Mouse (Mus musculus): ENCODE results near the gene Selenos. TPM values are rescaled to one million over a fixed set of nuclear protein-coding genes. Genes with fewer than 3 reads are reported as not detected.

Gene Selenos
- total RNA-seq, 1 experiment, result 82.1 TPM

- no peak overlapping the region for H3K9ac ChIP-seq (ENCODE audit: insufficient read depth, low read depth, low read length, poor library complexity, severe bottlenecking)
- in situ Hi-C loops (cut with MboI; ENCODE audit: low sequenced_read_pairs in 2 of 2, unreplicated experiment in 2 of 2), result loop anchor here (25.0 kb wide), 2 partner anchors 206 to 556 kb away; no protein-coding TSS in a partner anchor
- no peak overlapping the region for H3K4me3 ChIP-seq (ENCODE audit: insufficient read depth in 1 of 2, low read depth in 1 of 2, low read length in 2 of 2, poor library complexity in 1 of 2, severe bottlenecking in 1 of 2)
- no peak for DNase-seq (ENCODE audit: low read depth, low spot score)
- H3K36me3 ChIP-seq (ENCODE audit: control insufficient read depth, insufficient read depth, low read length, poor library complexity, severe bottlenecking), result no peaks in the 10 kb centered on the region
- no peaks in the 10 kb centered on the region for H3K4me1 ChIP-seq (ENCODE audit: control insufficient read depth in 2 of 2, insufficient read depth in 2 of 2, low read length in 2 of 2, poor library complexity in 1 of 2)
- TF ChIP-seq ZC3H11A (IDR thresholded peaks at IDR 0.05; ENCODE audit: borderline replicate concordance, low read depth, low read length) (no peak), HCFC1 (IDR thresholded peaks at IDR 0.05; ENCODE audit: borderline replicate concordance, insufficient read depth, low read length) (no peak), MAFK (IDR thresholded peaks at IDR 0.05; ENCODE audit: insufficient read depth, low read depth, low read length) (no peak), ZNF384 (IDR thresholded peaks at IDR 0.05; ENCODE audit: low read depth, low read length) (no peak), CHD2 (IDR thresholded peaks at IDR 0.05; ENCODE audit: low read depth, low read length) (no peak)
- H3K27ac ChIP-seq (ENCODE audit: insufficient read depth, low read depth, low read length, poor library complexity, severe bottlenecking), result no peak overlapping the region
- no peaks in the 10 kb centered on the region for H3K9me3 ChIP-seq (ENCODE audit: control insufficient read depth, insufficient read depth, low read depth, low read length)
Observed at GRCm38 (mm10) chr7:66106581-66107056, 27.2 kb downstream of the Selenos start.

GRCm38 (mm10) chr7:66107206-66107605 lies 27.8 kb downstream of the Selenos start:
- in situ Hi-C loops (cut with MboI; ENCODE audit: low sequenced_read_pairs in 2 of 2, unreplicated experiment in 2 of 2), result loop anchor here (25.0 kb wide), 2 partner anchors 205 to 555 kb away; no protein-coding TSS in a partner anchor

GRCm38 (mm10) chr7:66107930-66108329 lies 28.5 kb downstream of the Selenos start:
- Histone ChIP-seq H3K4me1 (ENCODE audit: control insufficient read depth in 2 of 2, insufficient read depth in 2 of 2, low read length in 2 of 2, poor library complexity in 1 of 2) (no peaks in the 10 kb centered on the region), H3K9ac (ENCODE audit: insufficient read depth, low read depth, low read length, poor library complexity, severe bottlenecking) (no peak overlapping the region), H3K9me3 (ENCODE audit: control insufficient read depth, insufficient read depth, low read depth, low read length) (no peaks in the 10 kb centered on the region), H3K27ac (ENCODE audit: insufficient read depth, low read depth, low read length, poor library complexity, severe bottlenecking) (no peak overlapping the region), H3K4me3 (ENCODE audit: insufficient read depth in 1 of 2, low read depth in 1 of 2, low read length in 2 of 2, poor library complexity in 1 of 2, severe bottlenecking in 1 of 2) (no peak overlapping the region), H3K36me3 (ENCODE audit: control insufficient read depth, insufficient read depth, low read length, poor library complexity, severe bottlenecking) (no peaks in the 10 kb centered on the region)
- no peak for DNase-seq (ENCODE audit: low read depth, low spot score)
- TF ChIP-seq MAFK (IDR thresholded peaks at IDR 0.05; ENCODE audit: insufficient read depth, low read depth, low read length) (no peak), ZNF384 (IDR thresholded peaks at IDR 0.05; ENCODE audit: low read depth, low read length) (no peak), CHD2 (IDR thresholded peaks at IDR 0.05; ENCODE audit: low read depth, low read length) (no peak), ZC3H11A (IDR thresholded peaks at IDR 0.05; ENCODE audit: borderline replicate concordance, low read depth, low read length) (no peak), HCFC1 (IDR thresholded peaks at IDR 0.05; ENCODE audit: borderline replicate concordance, insufficient read depth, low read length) (no peak)
- in situ Hi-C loops (cut with MboI; ENCODE audit: low sequenced_read_pairs in 2 of 2, unreplicated experiment in 2 of 2), result loop anchor here (25.0 kb wide), 2 partner anchors 204 to 554 kb away; no protein-coding TSS in a partner anchor

More at GRCm38 (mm10) chr7:66107206-66107605, 27.8 kb downstream of the Selenos start:
- Histone ChIP-seq H3K36me3 (ENCODE audit: control insufficient read depth, insufficient read depth, low read length, poor library complexity, severe bottlenecking) (no peaks in the 10 kb centered on the region), H3K4me1 (ENCODE audit: control insufficient read depth in 2 of 2, insufficient read depth in 2 of 2, low read length in 2 of 2, poor library complexity in 1 of 2) (no peaks in the 10 kb centered on the region), H3K9ac (ENCODE audit: insufficient read depth, low read depth, low read length, poor library complexity, severe bottlenecking) (no peak overlapping the region), H3K27ac (ENCODE audit: insufficient read depth, low read depth, low read length, poor library complexity, severe bottlenecking) (no peak overlapping the region), H3K9me3 (ENCODE audit: control insufficient read depth, insufficient read depth, low read depth, low read length) (no peaks in the 10 kb centered on the region), H3K4me3 (ENCODE audit: insufficient read depth in 1 of 2, low read depth in 1 of 2, low read length in 2 of 2, poor library complexity in 1 of 2, severe bottlenecking in 1 of 2) (no peak overlapping the region)
- TF ChIP-seq ZC3H11A (IDR thresholded peaks at IDR 0.05; ENCODE audit: borderline replicate concordance, low read depth, low read length) (no peak), MAFK (IDR thresholded peaks at IDR 0.05; ENCODE audit: insufficient read depth, low read depth, low read length) (no peak), ZNF384 (IDR thresholded peaks at IDR 0.05; ENCODE audit: low read depth, low read length) (no peak), CHD2 (IDR thresholded peaks at IDR 0.05; ENCODE audit: low read depth, low read length) (no peak), HCFC1 (IDR thresholded peaks at IDR 0.05; ENCODE audit: borderline replicate concordance, insufficient read depth, low read length) (no peak)
- DNase-seq (ENCODE audit: low read depth, low spot score), result no peak

GRCm38 (mm10) chr7:66108961-66109854 lies 29.8 kb downstream of the Selenos start, which contains the start of gene Chsy1:
Gene Chsy1 (plus strand): TSS chr7:66109515.
- H3K9me3 ChIP-seq (ENCODE audit: control insufficient read depth, insufficient read depth, low read depth, low read length), result no peaks in the 10 kb centered on the region
- H3K36me3 ChIP-seq (ENCODE audit: control insufficient read depth, insufficient read depth, low read length, poor library complexity, severe bottlenecking), result peaks cover under 1% of the 10 kb centered on the region; the same call in 1 of the 2 replicates
- TF ChIP-seq ZNF384 (IDR thresholded peaks at IDR 0.05; ENCODE audit: low read depth, low read length) (peak; percentile 98), CHD2 (IDR thresholded peaks at IDR 0.05; ENCODE audit: low read depth, low read length) (no peak), HCFC1 (IDR thresholded peaks at IDR 0.05; ENCODE audit: borderline replicate concordance, insufficient read depth, low read length) (no peak; the same call in 1 of the 2 replicates), ZC3H11A (IDR thresholded peaks at IDR 0.05; ENCODE audit: borderline replicate concordance, low read depth, low read length) (no peak), MAFK (IDR thresholded peaks at IDR 0.05; ENCODE audit: insufficient read depth, low read depth, low read length) (no peak)
- no peaks in the 10 kb centered on the region for H3K4me1 ChIP-seq (ENCODE audit: control insufficient read depth in 2 of 2, insufficient read depth in 2 of 2, low read length in 2 of 2, poor library complexity in 1 of 2)
- H3K27ac ChIP-seq (ENCODE audit: insufficient read depth, low read depth, low read length, poor library complexity, severe bottlenecking), result no peak within 1 kb of the TSS
- in situ Hi-C loops (cut with MboI; ENCODE audit: low sequenced_read_pairs in 2 of 2, unreplicated experiment in 2 of 2), result loop anchor here (25.0 kb wide), 2 partner anchors 203 to 553 kb away; no protein-coding TSS in a partner anchor
- H3K4me3 ChIP-seq (ENCODE audit: insufficient read depth in 1 of 2, low read depth in 1 of 2, low read length in 2 of 2, poor library complexity in 1 of 2, severe bottlenecking in 1 of 2), result peak within 1 kb of the TSS; percentile 79 to 90
- peak; percentile 65 for DNase-seq (ENCODE audit: low read depth, low spot score)
- peak within 1 kb of the TSS; percentile 83 for H3K9ac ChIP-seq (ENCODE audit: insufficient read depth, low read depth, low read length, poor library complexity, severe bottlenecking)
